Mouse (Mus musculus) CH12.LX (cell line): ENCODE measurements around the gene Ring1.

Experiments
- CTCF ChIP-seq, 2 experiments: IDR thresholded peaks in 1 of 2; conservative IDR thresholded peaks in 1 of 2; 2 replicates each; pipeline ENCODE4 v1.5.1; 2011 to 2012; ENCODE audit warnings: low read depth in 2 of 2, low read length in 2 of 2, improper control_type of control experiment in 1 of 2, inconsistent platforms in 1 of 2, mild to moderate bottlenecking in 1 of 2, moderate library complexity in 1 of 2
- EP300 ChIP-seq: IDR thresholded peaks from 2 replicates; pipeline ENCODE4 v1.6.1; 2011; ENCODE audit warnings: low read length, improper control_type of control experiment
- KAT2A ChIP-seq: IDR thresholded peaks from 2 replicates; pipeline ENCODE4 v1.6.1; 2012; ENCODE audit warnings: low read length, improper control_type of control experiment, inconsistent platforms; ENCODE audit not compliant: insufficient replicate concordance
- MEF2A ChIP-seq: IDR thresholded peaks from 2 replicates; pipeline ENCODE4 v1.6.1; 2014; ENCODE audit warnings: low read depth, mild to moderate bottlenecking, inconsistent platforms, low read length, improper control_type of control experiment, borderline replicate concordance
- MXI1 ChIP-seq: IDR thresholded peaks from 2 replicates; pipeline ENCODE4 v1.6.1; 2011; ENCODE audit warnings: mild to moderate bottlenecking, low read depth, low read length, improper control_type of control experiment
- POLR2A ChIP-seq: IDR thresholded peaks from 2 replicates; pipeline ENCODE4 v1.6.1; 2011; ENCODE audit warnings: low read depth, mild to moderate bottlenecking, improper control_type of control experiment, low read length
- TCF12 ChIP-seq: IDR thresholded peaks from 2 replicates; pipeline ENCODE4 v1.6.1; 2014; ENCODE audit warnings: low read depth, mild to moderate bottlenecking, inconsistent platforms, low read length, improper control_type of control experiment

GRCm38 (mm10) chr17:34030861-34031326, 6.4 kb upstream of the Ring1 start:
- TF ChIP-seq MEF2A (no peak), CTCF (conservative IDR thresholded peaks at IDR 0.05 in 1 of 2, IDR thresholded peaks at IDR 0.05 in 1 of 2; ENCODE audit: low read depth in 2 of 2, low read length in 2 of 2) (no peak), KAT2A (no peak), TCF12 (no peak), POLR2A (no peak), MXI1 (no peak), EP300 (no peak)
